14 mouse cellular contexts compared by ENCODE assay signal in the genomic region with DNA sequence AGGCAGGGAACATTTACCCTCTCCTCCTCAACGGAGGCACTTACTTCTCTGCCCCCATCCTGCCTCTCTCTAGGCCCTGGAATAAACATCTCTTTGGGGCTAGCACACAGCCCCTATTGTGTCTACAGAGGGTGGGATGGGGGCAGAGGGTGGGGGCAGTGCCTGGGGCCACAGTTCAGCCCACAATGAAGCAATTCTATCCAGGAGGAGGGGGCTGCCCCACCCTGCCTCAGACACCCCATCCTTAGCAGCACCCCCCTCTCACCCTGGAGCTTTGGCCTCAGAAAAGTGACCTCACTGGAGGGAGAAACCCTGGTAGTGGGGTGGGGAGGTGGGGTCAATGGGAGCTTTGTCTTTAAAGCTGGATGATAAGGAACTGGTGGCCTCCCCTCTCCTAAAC. TPM values are rescaled to one million over a fixed set of nuclear protein-coding genes. Genes with fewer than 3 reads are reported as not detected.
DNase-seq lines count a peak whose midpoint lies in the region; ATAC-seq lines count a peak whose summit lies in the region.
"Had no signal": no experiment of that assay in that cellular context is flagged by ENCODE, and none has a peak within 500 bp of the region (broad histone marks: within the 10 kb centered on the region; RNA-seq: fewer than 3 reads in every experiment).

No protein-coding gene starts in this region.

- H3K4me3 ChIP-seq in heart, embryonic 16.5 days (ENCODE audit: low read length), result no peak overlapping the region
- H3K4me3 ChIP-seq in midbrain, embryonic 12.5 days, result no peak overlapping the region
- no peak overlapping the region for H3K4me3 ChIP-seq in midbrain, embryonic 10.5 days
- H3K4me3 ChIP-seq in limb, embryonic 11.5 days (ENCODE audit: low read depth, low read length), result no peak overlapping the region
- peak overlapping the region; percentile 74 for H3K4me3 ChIP-seq in stomach, embryonic 16.5 days (replicated peaks; ENCODE audit: low read length)
- H3K4me3 ChIP-seq: midbrain, embryonic 13.5 days had no signal

- H3K27me3 ChIP-seq in heart, embryonic 16.5 days (ENCODE audit: control insufficient read depth, insufficient read depth, low read length), result peaks cover 7% of the 10 kb centered on the region; the same call in 1 of the 2 replicates
- H3K27me3 ChIP-seq in midbrain, embryonic 12.5 days, result peaks cover 78% of the 10 kb centered on the region
- H3K27me3 ChIP-seq in midbrain, embryonic 10.5 days (ENCODE audit: low read depth, poor library complexity, severe bottlenecking), result peaks cover 75% of the 10 kb centered on the region
- H3K27me3 ChIP-seq in limb, embryonic 11.5 days (ENCODE audit: control insufficient read depth, insufficient read depth, low read length), result peaks cover 41% of the 10 kb centered on the region
- H3K27me3 ChIP-seq in stomach, embryonic 16.5 days (ENCODE audit: control insufficient read depth, insufficient read depth, low read length), result 0 out of 2 replicates have a peak, but pooled peaks cover 12% of the 10 kb centered on the region

- no peak overlapping the region for H3K27ac ChIP-seq in heart, embryonic 16.5 days (ENCODE audit: low read length)
- no peak overlapping the region for H3K27ac ChIP-seq in midbrain, embryonic 12.5 days (replicated peaks)
- no peak overlapping the region for H3K27ac ChIP-seq in midbrain, embryonic 10.5 days (replicated peaks)
- H3K27ac ChIP-seq in limb, embryonic 11.5 days (replicated peaks; ENCODE audit: low read depth, low read length), result peak overlapping the region; percentile 42; the same call in 1 of the 2 replicates
- peak overlapping the region; percentile 97 for H3K27ac ChIP-seq in stomach, embryonic 16.5 days (ENCODE audit: low read length)
- H3K27ac ChIP-seq: midbrain, embryonic 13.5 days had no signal

- H3K4me1 ChIP-seq in heart, embryonic 16.5 days (ENCODE audit: control insufficient read depth, insufficient read depth, low read length), result peaks cover 7% of the 10 kb centered on the region
- peaks cover 12% of the 10 kb centered on the region for H3K4me1 ChIP-seq in midbrain, embryonic 12.5 days
- H3K4me1 ChIP-seq in midbrain, embryonic 10.5 days, result peaks cover 37% of the 10 kb centered on the region
- H3K4me1 ChIP-seq in limb, embryonic 11.5 days (ENCODE audit: control insufficient read depth, insufficient read depth, low read length), result peaks cover 11% of the 10 kb centered on the region; the same call in 1 of the 2 replicates
- H3K4me1 ChIP-seq in stomach, embryonic 16.5 days (ENCODE audit: control insufficient read depth, insufficient read depth, low read length), result peaks cover 22% of the 10 kb centered on the region; the same call in 1 of the 2 replicates

- WGBS in heart, embryonic 16.5 days, result 28% methylated on average over 1 of the region's 1 CpGs
- 12% methylated on average over 1 of the region's 1 CpGs for WGBS in midbrain, embryonic 12.5 days
- 17% methylated on average over 1 of the region's 1 CpGs for WGBS in midbrain, embryonic 10.5 days
- WGBS in limb, embryonic 11.5 days, result 0% methylated on average over 1 of the region's 1 CpGs
- 16% methylated on average over 1 of the region's 1 CpGs for WGBS in stomach, embryonic 16.5 days

- H3K9ac ChIP-seq in heart, embryonic 16.5 days (ENCODE audit: low read length), result peak overlapping the region; percentile 23; the same call in 1 of the 2 replicates
- H3K9ac ChIP-seq in midbrain, embryonic 12.5 days (replicated peaks), result 0 out of 2 replicates have a peak overlapping the region, but pooled peaks have one; percentile 15
- H3K9ac ChIP-seq in limb, embryonic 11.5 days (ENCODE audit: low read length), result no peak overlapping the region
- H3K9ac ChIP-seq in stomach, embryonic 16.5 days (ENCODE audit: low read length), result peak overlapping the region; percentile 43
- H3K9ac ChIP-seq: midbrain, embryonic 13.5 days had no signal

- no peak for DNase-seq in heart, postnatal 25 days (ENCODE audit: low spot score)
- no peak for DNase-seq in midbrain, embryonic 10.5 days (ENCODE audit: low spot score)
- DNase-seq in limb, embryonic 11.5 days (ENCODE audit: low spot score), result no peak
- no peak for DNase-seq in ovary, postnatal 36 days (ENCODE audit: low spot score)
- DNase-seq in adrenal gland, adult 2 months, result no peak
- DNase-seq: embryo, embryonic 11 days; kidney, postnatal 14 days; retina, postnatal 1 day had no signal

- H3K36me3 ChIP-seq in heart, embryonic 16.5 days (ENCODE audit: control insufficient read depth, insufficient read depth), result no peaks in the 10 kb centered on the region
- no peaks in the 10 kb centered on the region for H3K36me3 ChIP-seq in midbrain, embryonic 12.5 days
- H3K36me3 ChIP-seq in midbrain, embryonic 10.5 days, result no peaks in the 10 kb centered on the region
- H3K36me3 ChIP-seq in limb, embryonic 11.5 days (ENCODE audit: control insufficient read depth, insufficient read depth, low read length), result no peaks in the 10 kb centered on the region
- H3K36me3 ChIP-seq in stomach, embryonic 16.5 days (ENCODE audit: control insufficient read depth, insufficient read depth, low read length), result no peaks in the 10 kb centered on the region
- H3K36me3 ChIP-seq: midbrain, embryonic 13.5 days had no signal

- no peak for ATAC-seq in heart, embryonic 16.5 days (replicated peaks; ENCODE audit: extremely low read depth, insufficient read depth, low FRiP score)
- ATAC-seq in midbrain, embryonic 12.5 days (ENCODE audit: low FRiP score, low read depth), result no peak
- no peak for ATAC-seq in limb, embryonic 11.5 days (ENCODE audit: insufficient number of reproducible peaks, low FRiP score, low TSS enrichment, low read depth)
- no peak for ATAC-seq in stomach, embryonic 16.5 days (ENCODE audit: insufficient read depth, low FRiP score)
- ATAC-seq: CD4-positive, CD25-positive, alpha-beta regulatory T cell, adult 4 months; midbrain, embryonic 13.5 days had no signal

- intact Hi-C loops in heart, postnatal 25 days (cut with DNase I), result no loop called here

- no peaks in the 10 kb centered on the region for H3K9me3 ChIP-seq in heart, embryonic 16.5 days (replicated peaks; ENCODE audit: control insufficient read depth, low read length)
- H3K9me3 ChIP-seq in midbrain, embryonic 12.5 days, result no peaks in the 10 kb centered on the region
- no peaks in the 10 kb centered on the region for H3K9me3 ChIP-seq in midbrain, embryonic 10.5 days (replicated peaks)
- H3K9me3 ChIP-seq in limb, embryonic 11.5 days (ENCODE audit: control insufficient read depth, low read length), result no peaks in the 10 kb centered on the region
- no peaks in the 10 kb centered on the region for H3K9me3 ChIP-seq in stomach, embryonic 16.5 days (replicated peaks; ENCODE audit: control insufficient read depth, low read length)
- H3K9me3 ChIP-seq: midbrain, embryonic 13.5 days had no signal

- no peak overlapping the region for H3K4me2 ChIP-seq in heart, embryonic 16.5 days (ENCODE audit: low read depth, low read length)
- H3K4me2 ChIP-seq in midbrain, embryonic 12.5 days (replicated peaks), result no peak overlapping the region
- H3K4me2 ChIP-seq in limb, embryonic 11.5 days (ENCODE audit: low read depth, severe bottlenecking), result 0 out of 2 replicates have a peak overlapping the region, but pooled peaks have one; percentile 11
- peak overlapping the region; percentile 97 for H3K4me2 ChIP-seq in stomach, embryonic 16.5 days (ENCODE audit: low read depth, low read length)
- H3K4me2 ChIP-seq: liver, embryonic 11.5 days; midbrain, embryonic 13.5 days had no signal

RNA-seq across cellular contexts. Expression of a gene that starts 2.9 kb away (rescaled TPM):
- 3.9 and 5.4 TPM in 2 replicates for polyA plus RNA-seq in heart, embryonic 16.5 days (2015; fragmentation: Nextera tagmentation; extraction: Ambion mirVana)
- 1 to 10 TPM; 8.3 to 8.6 TPM for total RNA-seq in heart, postnatal 25 days (2021)
- 0.76 and 0.94 TPM in 2 replicates for polyA plus RNA-seq in midbrain, embryonic 12.5 days (2016; fragmentation: Nextera tagmentation; extraction: Ambion mirVana)
- 0.72 and 1.4 TPM in 2 replicates for polyA plus RNA-seq in midbrain, embryonic 10.5 days (2016; fragmentation: Nextera tagmentation; extraction: Ambion mirVana)
- polyA plus RNA-seq in limb, embryonic 11.5 days (2014; fragmentation: Nextera tagmentation; extraction: Ambion mirVana), result 7.6 and 8.1 TPM in 2 replicates
- 32.0 and 38.0 TPM in 2 replicates for polyA plus RNA-seq in stomach, embryonic 16.5 days (2015; fragmentation: Nextera tagmentation; extraction: Ambion mirVana)
- total RNA-seq in adrenal gland, adult 2 months (2021), result 1 to 10 TPM; 2.3 to 3.8 TPM
- polyA plus RNA-seq in adrenal gland, adult 2 months (2012; rRNA removed), result 1.1 and 1.3 TPM in 2 replicates

RNA-seq across cellular contexts. Expression of a gene that starts 20.8 kb away (rescaled TPM):
- polyA plus RNA-seq in heart, embryonic 16.5 days (2015; fragmentation: Nextera tagmentation; extraction: Ambion mirVana), result 125 and 150 TPM in 2 replicates
- 10 to 100 TPM; 45.8 to 48.6 TPM for total RNA-seq in heart, postnatal 25 days (2021)
- 164 and 170 TPM in 2 replicates for polyA plus RNA-seq in midbrain, embryonic 12.5 days (2016; fragmentation: Nextera tagmentation; extraction: Ambion mirVana)
- 231 and 262 TPM in 2 replicates for polyA plus RNA-seq in midbrain, embryonic 10.5 days (2016; fragmentation: Nextera tagmentation; extraction: Ambion mirVana)
- polyA plus RNA-seq in limb, embryonic 11.5 days (2014; fragmentation: Nextera tagmentation; extraction: Ambion mirVana), result 274 and 289 TPM in 2 replicates
- 198 and 206 TPM in 2 replicates for polyA plus RNA-seq in stomach, embryonic 16.5 days (2015; fragmentation: Nextera tagmentation; extraction: Ambion mirVana)
- total RNA-seq in adrenal gland, adult 2 months (2021), result 10 to 100 TPM; 79.7 to 88.2 TPM
- polyA plus RNA-seq in adrenal gland, adult 2 months (2012; rRNA removed), result 6.4 and 8.6 TPM in 2 replicates

RNA-seq across cellular contexts. Expression of a gene that starts 37.4 kb away (rescaled TPM):
- polyA plus RNA-seq in heart, embryonic 16.5 days (2015; fragmentation: Nextera tagmentation; extraction: Ambion mirVana), result 1,776 and 2,205 TPM in 2 replicates
- 1,000 to 10,000 TPM; 1,495 to 1,582 TPM for total RNA-seq in heart, postnatal 25 days (2021)
- polyA plus RNA-seq in midbrain, embryonic 12.5 days (2016; fragmentation: Nextera tagmentation; extraction: Ambion mirVana), result 2,391 and 2,602 TPM in 2 replicates
- polyA plus RNA-seq in midbrain, embryonic 10.5 days (2016; fragmentation: Nextera tagmentation; extraction: Ambion mirVana), result 2,872 and 3,266 TPM in 2 replicates
- 4,010 and 4,046 TPM in 2 replicates for polyA plus RNA-seq in limb, embryonic 11.5 days (2014; fragmentation: Nextera tagmentation; extraction: Ambion mirVana)
- polyA plus RNA-seq in stomach, embryonic 16.5 days (2015; fragmentation: Nextera tagmentation; extraction: Ambion mirVana), result 3,732 and 3,890 TPM in 2 replicates
- total RNA-seq in adrenal gland, adult 2 months (2021), result 1,000 to 10,000 TPM; 3,028 to 3,144 TPM
- polyA plus RNA-seq in adrenal gland, adult 2 months (2012; rRNA removed), result 1,154 and 1,178 TPM in 2 replicates

RNA-seq across cellular contexts. Expression of a gene that starts 39.0 kb away (rescaled TPM):
- polyA plus RNA-seq in heart, embryonic 16.5 days (2015; fragmentation: Nextera tagmentation; extraction: Ambion mirVana), result 8.4 and 9.5 TPM in 2 replicates
- 1 to 10 TPM; 7.6 to 9.1 TPM for total RNA-seq in heart, postnatal 25 days (2021)
- polyA plus RNA-seq in midbrain, embryonic 12.5 days (2016; fragmentation: Nextera tagmentation; extraction: Ambion mirVana), result 20.1 and 22.5 TPM in 2 replicates
- polyA plus RNA-seq in midbrain, embryonic 10.5 days (2016; fragmentation: Nextera tagmentation; extraction: Ambion mirVana), result 15.4 and 19.5 TPM in 2 replicates
- polyA plus RNA-seq in limb, embryonic 11.5 days (2014; fragmentation: Nextera tagmentation; extraction: Ambion mirVana), result 15.3 and 19.4 TPM in 2 replicates
- polyA plus RNA-seq in stomach, embryonic 16.5 days (2015; fragmentation: Nextera tagmentation; extraction: Ambion mirVana), result 10.7 and 10.8 TPM in 2 replicates
- total RNA-seq in adrenal gland, adult 2 months (2021), result 10 to 100 TPM; 11.7 to 12.3 TPM
- polyA plus RNA-seq in adrenal gland, adult 2 months (2012; rRNA removed), result 16.0 and 16.3 TPM in 2 replicates

RNA-seq across cellular contexts. Expression of a gene that starts 40.0 kb away (rescaled TPM):
- polyA plus RNA-seq in heart, embryonic 16.5 days (2015; fragmentation: Nextera tagmentation; extraction: Ambion mirVana), result 316 and 332 TPM in 2 replicates
- total RNA-seq in heart, postnatal 25 days (2021), result 100 to 1,000 TPM; 253 to 266 TPM
- 444 and 507 TPM in 2 replicates for polyA plus RNA-seq in midbrain, embryonic 12.5 days (2016; fragmentation: Nextera tagmentation; extraction: Ambion mirVana)
- polyA plus RNA-seq in midbrain, embryonic 10.5 days (2016; fragmentation: Nextera tagmentation; extraction: Ambion mirVana), result 460 and 529 TPM in 2 replicates
- 831 and 876 TPM in 2 replicates for polyA plus RNA-seq in limb, embryonic 11.5 days (2014; fragmentation: Nextera tagmentation; extraction: Ambion mirVana)
- 553 and 704 TPM in 2 replicates for polyA plus RNA-seq in stomach, embryonic 16.5 days (2015; fragmentation: Nextera tagmentation; extraction: Ambion mirVana)
- 100 to 1,000 TPM; 715 to 972 TPM for total RNA-seq in adrenal gland, adult 2 months (2021)
- polyA plus RNA-seq in adrenal gland, adult 2 months (2012; rRNA removed), result 581 and 897 TPM in 2 replicates

Comparison
In these comparisons a context has a peak if more than half of its experiments do, and no peak if none do; other contexts are left out.
1. H3K27ac ChIP-seq: peak in limb, embryonic 11.5 days (single experiment) and stomach, embryonic 16.5 days (single experiment); none in heart, embryonic 16.5 days (single experiment), midbrain, embryonic 12.5 days (single experiment) and midbrain, embryonic 10.5 days (single experiment).
2. H3K4me2 ChIP-seq: peak in limb, embryonic 11.5 days (single experiment) and stomach, embryonic 16.5 days (single experiment); none in heart, embryonic 16.5 days (single experiment) and midbrain, embryonic 12.5 days (single experiment).
3. RNA of a gene that starts 20.8 kb away (polyA plus RNA-seq): 274 to 289 TPM in limb, embryonic 11.5 days, 231 to 262 TPM in midbrain, embryonic 10.5 days, 198 to 206 TPM in stomach, embryonic 16.5 days, 164 to 170 TPM in midbrain, embryonic 12.5 days and 125 to 150 TPM in heart, embryonic 16.5 days; 6.4 to 8.6 TPM in adrenal gland, adult 2 months; every median in the first group is over 10 times any median in the second.